Mouse (Mus musculus) G1E-ER4 (cell line): ENCODE measurements around the gene 1110002E22Rik. TPM values are rescaled to one million over a fixed set of nuclear protein-coding genes. Genes with fewer than 3 reads are reported as not detected.

Experiments used
- GATA1 ChIP-seq: IDR thresholded peaks from one replicate; pipeline ENCODE4 v1.8.0; 2012; ENCODE audit warnings: low read length, inconsistent platforms
- polyA plus RNA-seq: library from polyadenylated mRNA; stranded (reverse); fragments of >175 nt; gene quantifications from 2 replicates; pipeline ENCODE4 v1.2.3, GENCODE M21; 2012

Gene 1110002E22Rik
- polyA plus RNA-seq, result 0.08 and 0.11 TPM in 2 replicates

DNA sequence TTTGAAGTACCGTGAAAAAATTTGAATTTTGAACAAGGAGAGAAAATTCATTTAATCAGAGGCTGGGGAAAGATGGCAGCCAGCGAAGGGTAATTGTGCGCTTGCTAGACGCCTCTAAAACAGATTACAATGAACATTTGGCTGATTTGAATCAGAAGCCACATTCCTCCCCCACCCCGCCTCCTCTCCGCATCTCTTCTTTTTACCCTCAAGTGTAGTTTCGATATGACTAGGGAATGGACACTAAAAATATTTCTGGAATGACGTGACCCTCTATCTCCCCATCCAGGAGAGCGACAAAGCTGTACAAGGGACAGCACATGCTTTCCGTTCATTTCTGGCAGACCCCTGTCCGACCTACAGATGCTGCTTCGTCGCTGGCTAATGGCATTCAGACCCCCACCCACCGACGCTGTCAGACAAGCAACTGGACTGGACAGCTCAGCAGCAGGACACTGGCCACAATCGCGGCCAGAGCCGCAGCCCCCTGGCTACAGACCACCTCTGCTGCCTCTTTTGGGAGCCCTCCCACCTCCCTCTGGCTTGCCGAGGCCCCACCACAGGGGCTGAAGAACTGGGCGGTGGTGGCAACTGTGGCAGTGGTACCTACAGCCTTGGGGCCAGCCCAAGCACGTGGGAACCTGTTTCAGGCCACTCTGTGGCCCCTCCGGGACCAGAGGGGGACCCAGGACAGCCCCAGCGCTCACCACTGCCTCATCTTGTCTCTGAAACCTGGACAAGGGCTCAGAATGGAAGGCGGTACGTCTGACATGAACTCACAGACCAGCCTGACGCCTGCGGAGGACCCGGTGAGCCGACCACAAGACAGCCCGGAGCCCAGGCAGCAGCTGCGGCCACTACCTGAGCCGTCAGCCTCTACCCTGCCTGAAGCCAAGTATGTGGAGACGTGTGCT lies at the start of gene 1110002E22Rik:
Gene 1110002E22Rik, plus strand, starts transcription at position 321 of the 914 bp plus-strand sequence.
- TF ChIP-seq GATA1, result no peak

DNA sequence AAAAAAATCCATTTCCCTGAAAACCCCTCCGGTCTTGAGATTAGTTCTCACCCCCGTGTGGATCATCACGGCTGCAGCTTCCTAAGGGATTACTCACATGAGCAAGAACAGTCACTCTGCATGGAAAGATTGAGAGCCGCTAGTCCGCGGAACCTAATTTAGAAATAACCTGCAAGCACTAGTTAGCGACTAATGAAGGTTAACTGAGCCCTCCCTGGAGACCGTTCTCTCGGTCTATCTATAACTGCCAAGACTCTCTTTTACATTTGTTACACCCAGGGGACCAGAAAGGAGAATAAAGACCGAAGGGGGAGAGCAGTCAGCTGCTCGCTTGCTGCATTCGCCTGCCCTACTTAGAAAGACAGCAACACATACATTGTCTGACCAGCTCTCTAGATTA lies 48.0 kb upstream of the 1110002E22Rik start:
- TF ChIP-seq GATA1, result no peak

DNA sequence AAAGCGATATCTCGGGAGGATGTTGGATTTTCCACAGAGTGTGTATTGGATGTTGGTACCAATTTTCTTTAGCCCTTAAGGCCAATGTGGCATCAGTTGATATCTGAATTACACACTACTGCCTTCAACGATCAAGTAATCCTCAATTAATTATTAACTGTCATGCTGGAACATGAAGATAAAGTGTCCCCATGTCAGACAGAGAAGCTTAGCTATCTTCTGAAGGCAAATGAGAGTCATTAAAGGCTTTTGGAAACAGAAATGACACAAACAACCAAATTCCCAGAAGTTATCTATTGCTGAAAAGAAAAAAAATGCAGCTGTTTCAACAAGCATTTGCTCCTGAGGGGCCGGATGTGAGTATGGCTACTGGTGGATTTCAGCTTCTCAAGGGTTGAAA lies 42.8 kb upstream of the 1110002E22Rik start:
- peak; percentile 73 for TF ChIP-seq GATA1

DNA sequence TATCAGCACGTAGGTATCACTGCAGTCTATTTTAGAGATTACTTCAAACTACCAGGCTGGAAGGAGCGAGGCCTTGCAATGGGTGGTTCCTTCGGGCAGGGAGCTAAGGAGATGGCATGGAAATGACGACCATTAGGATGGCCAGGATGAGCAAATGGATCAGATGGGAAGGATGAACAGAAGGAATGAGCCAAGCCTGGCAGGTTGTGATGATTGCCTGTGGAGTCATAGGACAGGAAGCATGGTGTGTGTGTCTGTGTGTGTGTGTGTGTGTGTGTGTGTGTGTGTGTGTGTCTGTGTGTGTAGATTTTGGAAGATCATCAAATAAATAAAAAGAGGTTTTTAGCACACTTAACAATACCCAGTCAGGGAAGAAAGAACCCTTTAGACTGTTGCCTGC lies 42.2 kb upstream of the 1110002E22Rik start:
- TF ChIP-seq GATA1, result no peak

DNA sequence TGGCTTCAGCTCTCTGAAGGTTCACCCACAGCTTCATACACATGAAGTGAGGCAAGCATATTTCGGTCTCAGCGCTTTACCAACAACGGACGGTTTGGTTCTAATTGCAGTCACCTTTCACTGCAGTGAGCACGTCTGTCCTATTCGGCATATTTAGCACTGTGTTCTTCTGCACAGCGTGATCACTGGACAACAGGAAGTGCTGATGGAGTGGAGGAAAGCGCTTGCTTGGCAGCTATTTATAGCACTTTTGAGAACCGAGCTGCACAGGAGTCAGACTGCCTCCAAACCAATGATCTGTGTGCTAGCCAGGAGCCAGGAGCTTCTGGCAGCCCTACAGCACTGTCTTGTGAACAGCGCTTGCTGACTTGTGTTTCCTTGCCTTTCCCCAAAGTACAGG lies 38.6 kb upstream of the 1110002E22Rik start:
- TF ChIP-seq GATA1, result no peak

DNA sequence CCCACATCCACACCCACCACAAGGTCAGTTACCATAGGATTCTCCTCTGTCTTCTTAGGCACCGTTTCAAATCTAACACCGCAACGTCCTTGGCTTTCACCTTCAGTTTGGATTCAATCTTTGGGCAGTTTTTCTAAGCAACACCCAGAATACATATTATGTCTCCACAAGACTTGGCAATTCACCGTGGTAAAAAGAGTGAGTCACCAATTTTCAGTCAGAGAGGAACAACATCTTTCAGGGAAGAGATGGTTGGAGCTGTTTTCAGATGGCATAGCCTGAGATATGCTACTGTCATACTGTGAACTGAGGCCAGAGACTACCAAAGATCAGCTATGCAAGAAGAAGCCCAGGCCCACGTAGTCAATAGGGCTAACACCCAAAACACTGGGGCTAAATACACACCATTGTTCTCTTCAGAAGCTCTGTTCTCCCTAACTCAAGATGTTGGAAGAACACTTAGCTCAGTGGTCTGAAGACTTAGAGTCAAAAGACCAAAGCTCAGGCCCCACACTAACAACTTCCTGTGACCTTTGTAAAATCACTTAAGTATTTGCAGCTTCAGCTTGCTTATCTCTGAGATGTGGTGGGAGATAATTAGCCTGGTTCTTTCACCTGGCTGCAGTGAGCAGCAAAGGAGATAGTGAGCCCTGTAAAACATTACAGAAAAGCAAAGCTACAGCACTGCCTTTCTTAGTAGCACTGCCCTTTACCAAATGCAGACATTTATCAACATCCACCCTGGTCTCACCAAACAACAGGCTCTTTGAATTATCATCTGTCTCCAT lies 37.1 kb upstream of the 1110002E22Rik start:
- TF ChIP-seq GATA1, result no peak

DNA sequence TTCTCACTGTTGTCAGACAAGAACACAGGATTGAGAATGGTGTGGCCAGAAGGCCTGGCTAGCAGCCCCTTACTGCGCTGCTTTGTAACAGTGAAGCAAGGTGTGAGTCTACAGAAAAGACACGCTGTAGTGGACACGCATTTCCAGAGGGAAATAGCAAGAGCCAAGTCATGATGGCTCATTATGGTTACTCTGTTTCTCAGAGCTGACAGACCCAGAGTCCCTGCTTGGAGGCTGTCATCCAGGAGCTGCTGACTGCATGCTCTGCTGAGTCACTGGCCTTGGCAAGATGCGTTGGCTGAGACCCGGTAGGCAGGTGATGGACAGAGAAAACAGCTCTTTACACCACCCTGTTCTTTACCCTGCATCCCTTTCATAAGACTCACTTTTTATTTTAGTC lies 35.5 kb upstream of the 1110002E22Rik start:
- TF ChIP-seq GATA1, result no peak

DNA sequence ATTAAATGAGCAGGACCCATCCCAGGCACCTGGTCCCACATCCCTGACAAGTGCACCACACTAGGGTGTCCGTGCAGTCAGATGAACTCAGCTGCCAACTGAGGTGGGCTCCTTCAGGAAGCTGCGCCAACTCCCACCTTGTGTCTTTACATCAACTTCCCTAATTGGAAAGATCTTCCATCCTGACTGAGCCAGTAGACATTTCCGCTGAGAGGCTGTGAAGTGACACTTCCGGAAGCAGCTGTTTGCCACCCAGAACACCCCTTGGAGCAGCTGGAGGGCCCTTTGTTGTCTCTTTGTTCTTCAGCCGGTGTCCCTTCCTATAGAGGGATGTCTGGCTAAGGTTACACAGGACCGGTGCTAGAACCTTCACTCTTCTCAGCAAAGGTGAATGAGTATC lies 34.3 kb upstream of the 1110002E22Rik start:
- TF ChIP-seq GATA1, result no peak

DNA sequence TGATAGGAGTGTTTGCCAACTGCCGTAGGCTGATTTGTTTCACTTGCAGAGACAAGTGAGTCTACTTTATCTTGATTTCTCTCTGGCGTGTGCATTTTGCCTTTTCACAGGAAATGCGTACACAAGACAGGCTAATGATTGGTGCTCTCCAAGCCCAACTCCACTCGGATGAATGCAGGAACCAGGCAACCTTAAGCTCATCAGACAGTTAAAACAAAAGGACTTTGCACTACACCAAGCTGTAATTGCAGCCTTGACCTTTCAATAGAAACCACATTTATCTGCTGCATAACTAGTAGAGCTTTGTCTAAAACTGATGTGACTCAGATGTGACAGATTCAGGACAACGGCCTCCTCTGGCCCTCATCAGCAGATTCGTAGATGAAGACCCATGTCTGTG lies 30.9 kb upstream of the 1110002E22Rik start:
- no peak for TF ChIP-seq GATA1

DNA sequence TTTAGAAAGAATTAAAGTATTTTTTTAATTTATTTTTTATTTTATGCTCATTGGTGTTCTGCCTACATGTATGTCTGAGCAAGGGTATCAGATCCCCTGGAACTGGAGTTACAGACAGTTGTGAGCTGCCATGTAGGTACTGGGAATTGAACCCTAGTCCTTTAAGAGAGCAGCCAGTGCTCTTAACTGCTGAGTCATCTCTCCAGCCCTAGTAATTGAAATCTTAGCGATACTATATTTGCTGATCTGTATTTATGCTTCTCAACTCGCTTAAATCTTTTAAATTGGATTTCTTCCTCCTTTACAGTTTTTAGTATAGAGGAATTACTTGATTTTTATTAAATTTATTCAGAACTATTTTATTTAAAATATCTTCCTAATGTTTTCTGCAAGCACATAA lies 23.9 kb upstream of the 1110002E22Rik start:
- no peak for TF ChIP-seq GATA1

DNA sequence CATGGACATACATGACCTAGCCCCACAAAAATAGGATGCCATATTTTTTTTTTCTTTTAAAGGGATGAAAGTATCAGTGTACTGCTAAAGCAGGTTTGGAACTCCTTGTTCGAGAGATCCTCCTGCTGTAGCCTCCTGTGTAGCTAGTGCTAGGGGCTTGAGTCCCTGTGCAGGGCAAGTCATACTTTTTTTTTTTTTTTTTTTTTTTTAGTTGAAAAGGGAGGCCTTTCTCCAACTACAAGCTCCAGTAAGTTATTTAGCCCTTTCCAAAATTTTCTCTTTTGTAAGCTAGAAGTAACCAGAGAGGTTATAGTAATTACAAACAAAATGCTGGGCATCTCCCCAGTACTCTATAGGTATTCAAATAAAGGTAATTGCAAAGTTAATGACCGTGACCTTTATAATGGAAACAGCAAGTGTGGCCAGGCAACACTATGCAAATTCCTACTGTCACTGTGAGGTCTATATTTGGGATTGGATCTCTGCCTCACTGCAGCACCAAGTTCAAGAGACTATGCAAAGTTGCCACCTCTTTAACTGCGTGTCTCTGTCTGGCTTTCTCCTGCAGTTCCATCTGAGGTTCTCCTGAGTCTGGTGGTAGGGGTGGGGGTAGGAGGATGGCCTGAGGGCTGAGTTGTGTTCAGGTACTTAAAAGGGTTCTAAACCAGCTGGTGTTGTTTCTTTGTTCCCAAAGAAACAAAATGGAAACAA lies 23.1 kb upstream of the 1110002E22Rik start:
- no peak for TF ChIP-seq GATA1

DNA sequence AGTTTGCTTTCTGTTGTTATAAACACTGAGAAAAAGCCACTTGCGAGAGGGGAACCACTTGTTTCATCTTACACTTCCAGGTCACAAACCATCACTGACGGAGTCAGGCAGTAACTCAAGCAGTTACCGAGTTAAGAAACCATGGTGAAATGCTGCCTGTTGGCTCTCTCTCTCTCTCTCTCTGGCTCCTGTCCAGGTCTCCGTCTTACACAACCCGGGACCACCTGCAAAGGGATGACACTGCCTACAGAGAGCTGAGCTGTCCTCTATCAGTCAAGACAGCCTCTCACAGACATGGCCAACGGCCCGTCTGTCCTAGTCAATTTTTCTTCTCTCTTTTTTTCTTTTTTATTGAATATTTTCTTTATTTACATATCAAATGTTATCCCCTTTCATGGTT lies 21.5 kb upstream of the 1110002E22Rik start:
- no peak for TF ChIP-seq GATA1

DNA sequence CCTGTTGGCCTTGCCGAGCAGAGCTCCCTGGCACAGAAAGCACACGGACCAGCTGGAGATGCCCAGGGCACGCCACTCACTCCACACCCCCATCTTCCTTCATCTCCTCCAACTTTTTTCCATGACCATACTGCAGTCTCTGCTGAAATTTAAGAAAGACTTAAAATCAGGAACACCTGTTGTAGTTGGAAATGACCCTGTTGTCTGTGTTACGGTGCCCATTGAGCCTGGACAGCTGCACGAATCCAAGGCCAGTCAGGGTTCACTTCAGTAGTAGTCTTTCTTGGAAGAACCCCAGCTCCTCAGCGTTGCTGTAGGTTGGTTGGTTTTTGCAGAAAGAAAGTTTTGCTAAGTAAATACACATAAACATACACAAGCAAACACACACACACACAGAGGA lies 15.3 kb upstream of the 1110002E22Rik start:
- no peak for TF ChIP-seq GATA1

DNA sequence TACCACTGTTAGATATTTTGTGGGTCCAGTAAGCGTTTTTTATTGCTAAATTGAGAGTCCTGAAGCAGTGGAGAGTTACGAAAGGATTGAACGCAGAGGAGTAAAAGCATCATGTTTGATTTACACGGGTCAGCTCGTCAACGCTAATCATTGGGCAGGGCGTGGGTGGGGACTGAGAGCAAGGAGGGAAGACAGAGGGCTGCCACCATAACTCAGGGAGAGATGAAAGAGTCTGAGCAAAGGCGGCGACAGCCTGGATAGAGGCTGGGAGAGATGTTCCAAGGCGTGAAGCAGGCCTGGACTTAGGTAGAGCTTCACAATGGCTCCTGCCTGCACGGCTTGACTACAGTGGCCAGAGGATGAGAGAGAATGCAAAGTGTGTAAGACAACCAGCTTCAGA lies 14.1 kb upstream of the 1110002E22Rik start:
- TF ChIP-seq GATA1, result no peak

DNA sequence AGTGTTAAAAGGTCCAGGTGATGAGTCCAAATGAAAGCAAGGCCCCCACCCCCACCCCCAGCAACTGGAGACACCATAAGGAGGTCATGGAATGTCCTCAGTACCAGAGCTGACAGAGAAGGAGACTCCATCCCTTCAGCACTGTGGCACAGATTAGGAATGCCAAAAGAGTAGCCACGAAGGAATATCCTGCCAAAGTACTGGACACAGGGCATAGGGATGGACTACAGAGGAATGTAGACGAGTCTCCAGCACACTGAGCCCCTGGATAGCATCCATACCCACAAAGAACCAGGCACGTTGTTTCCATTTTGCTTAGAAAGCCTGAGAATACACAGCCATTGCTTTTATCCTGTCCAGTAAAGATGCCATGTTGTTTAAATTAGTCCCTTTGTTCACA lies 13.4 kb upstream of the 1110002E22Rik start:
- TF ChIP-seq GATA1, result no peak

DNA sequence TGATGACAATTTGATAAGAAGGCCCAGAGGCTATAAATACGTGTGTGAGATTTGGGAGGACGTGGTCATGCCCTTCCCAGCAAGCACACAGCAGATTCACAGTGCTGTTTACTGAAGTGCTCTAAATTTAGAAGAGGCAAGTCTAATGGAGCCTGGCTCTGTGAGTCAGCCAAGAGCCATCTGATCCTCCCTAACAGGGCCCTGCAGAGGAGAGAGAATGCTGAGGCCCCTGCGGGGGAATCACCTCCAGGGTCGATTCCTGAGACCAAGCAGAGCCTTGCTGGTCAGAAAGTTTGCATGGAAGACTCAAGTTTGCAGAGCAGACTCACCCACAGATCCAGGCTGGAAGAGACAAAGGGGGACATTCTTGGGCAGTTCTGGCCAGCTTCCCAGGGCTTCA lies 10.9 kb upstream of the 1110002E22Rik start:
- no peak for TF ChIP-seq GATA1
